33 mouse cellular contexts compared by ENCODE assay signal in the genomic region with DNA sequence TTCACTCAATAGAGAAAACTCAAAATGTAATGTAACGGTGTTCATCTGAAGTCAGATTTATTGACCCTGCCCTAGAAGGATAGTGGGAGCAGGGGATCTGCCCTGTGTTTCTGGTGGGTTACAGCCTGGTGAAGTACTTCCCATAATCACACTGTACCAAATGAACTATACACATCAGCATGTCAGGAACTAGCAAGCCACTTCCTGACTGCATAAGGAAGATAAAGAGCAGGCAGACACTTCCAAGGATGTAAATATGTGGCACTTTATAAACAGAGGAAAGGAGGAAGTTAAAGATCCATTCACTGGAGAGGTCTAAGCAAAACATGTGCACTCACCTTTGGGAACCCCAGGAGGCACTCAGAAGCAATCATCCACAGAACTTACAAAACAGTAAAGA.
DNase-seq lines count a peak whose midpoint lies in the region; ATAC-seq lines count a peak whose summit lies in the region.
"Had no signal": no experiment of that assay in that cellular context is flagged by ENCODE, and none has a peak within 500 bp of the region (broad histone marks: within the 10 kb centered on the region; RNA-seq: fewer than 3 reads in every experiment).

No protein-coding gene starts in this region.

- no peaks in the 10 kb centered on the region for H3K4me1 ChIP-seq in liver, embryonic 11.5 days (replicated peaks; ENCODE audit: control insufficient read depth, insufficient read depth, low read length)
- no peaks in the 10 kb centered on the region for H3K4me1 ChIP-seq in liver, embryonic 13.5 days (replicated peaks)
- H3K4me1 ChIP-seq: forebrain, embryonic 13.5 days; hindbrain, embryonic 12.5 days; intestine, embryonic 15.5 days; limb, embryonic 12.5 days; liver, embryonic 15.5 days; neural tube, embryonic 15.5 days had no signal

- no peak for DNase-seq in liver, embryonic 11.5 days (ENCODE audit: low spot score)
- DNase-seq in liver: no peak
- peak; percentile 66 for DNase-seq in MEL-GATA-1-ER (ENCODE audit: extremely low read depth, low read depth)
- DNase-seq in liver, embryonic 13.5 days: no peak
- DNase-seq in urinary bladder, postnatal 14 days (ENCODE audit: low spot score): no peak
- DNase-seq in Muller cell, postnatal 12 days (ENCODE audit: inconsistent ontology term): no peak
- DNase-seq: adrenal gland, adult 2 months; adrenal gland, postnatal 36 days; cerebellum, adult 2 months; cerebellum, postnatal 14 days; gastrocnemius, postnatal 10 days; heart, postnatal 14 days; kidney, adult 2 months; kidney, postnatal 36 days; lung, postnatal 10 days; midbrain, embryonic 14.5 days; retina, postnatal 1 day; right cerebral cortex, postnatal 25 days; spleen, adult 18-20 months; thymus, adult 18-20 months; thymus, postnatal 4 days had no signal

- no peak overlapping the region for H3K4me2 ChIP-seq in liver, embryonic 11.5 days
- H3K4me2 ChIP-seq in liver, embryonic 13.5 days: no peak overlapping the region
- H3K4me2 ChIP-seq: forebrain, embryonic 13.5 days; hindbrain, embryonic 12.5 days; intestine, embryonic 15.5 days; limb, embryonic 12.5 days; liver, embryonic 15.5 days; neural tube, embryonic 15.5 days had no signal

- no peak overlapping the region for H3K4me3 ChIP-seq in liver, embryonic 11.5 days (ENCODE audit: low read depth, low read length)
- H3K4me3 ChIP-seq in liver, embryonic 13.5 days (replicated peaks): no peak overlapping the region
- H3K4me3 ChIP-seq: forebrain, embryonic 13.5 days; hindbrain, embryonic 12.5 days; intestine, embryonic 15.5 days; layer of hippocampus, adult 2 months; left cerebral cortex, adult 2 months; limb, embryonic 12.5 days; liver, embryonic 15.5 days; neural tube, embryonic 15.5 days had no signal

- 50% methylated on average over 1 of the region's 1 CpGs for WGBS in liver, embryonic 11.5 days
- whole genome bisulfite sequencing in liver, embryonic 13.5 days (ENCODE audit: insufficient replicate concordance): 20% methylated on average over 1 of the region's 1 CpGs

- no peaks in the 10 kb centered on the region for H3K36me3 ChIP-seq in liver, embryonic 11.5 days (ENCODE audit: control insufficient read depth, insufficient read depth, low read length)
- no peaks in the 10 kb centered on the region for H3K36me3 ChIP-seq in liver, embryonic 13.5 days
- H3K36me3 ChIP-seq: hindbrain, embryonic 12.5 days; intestine, embryonic 15.5 days; limb, embryonic 12.5 days; liver, embryonic 15.5 days; neural tube, embryonic 15.5 days had no signal

- peak; percentile 68 for ATAC-seq in liver, embryonic 11.5 days (replicated peaks; ENCODE audit: low FRiP score)
- 0 out of 2 replicates have a peak, but pooled peaks have one; percentile 43 for ATAC-seq in liver, embryonic 13.5 days (ENCODE audit: low read depth)
- ATAC-seq in megakaryocyte-erythroid progenitor cell, adult 5-6 weeks (replicated peaks; ENCODE audit: low FRiP score, low TSS enrichment, poor library complexity, severe bottlenecking): peak; percentile 70
- ATAC-seq: activated CD4-positive, CD25-positive, alpha-beta regulatory T cell, adult 4 months; forebrain, embryonic 13.5 days; hindbrain, postnatal 0 days; intestine, embryonic 15.5 days had no signal

- H3K27me3 ChIP-seq in liver, embryonic 11.5 days (replicated peaks; ENCODE audit: control insufficient read depth, insufficient read depth, low read length): no peaks in the 10 kb centered on the region
- H3K27me3 ChIP-seq in liver, embryonic 13.5 days: no peaks in the 10 kb centered on the region
- H3K27me3 ChIP-seq: forebrain, embryonic 13.5 days; hindbrain, embryonic 12.5 days; intestine, embryonic 15.5 days; limb, embryonic 12.5 days; liver, embryonic 15.5 days; neural tube, embryonic 15.5 days had no signal

- H3K27ac ChIP-seq in liver, embryonic 11.5 days (ENCODE audit: low read depth, low read length): no peak overlapping the region
- H3K27ac ChIP-seq in liver, embryonic 13.5 days: no peak overlapping the region
- H3K27ac ChIP-seq: forebrain, embryonic 13.5 days; hindbrain, embryonic 12.5 days; hindbrain, postnatal 0 days; intestine, embryonic 15.5 days; layer of hippocampus, adult 2 months; left cerebral cortex, adult 2 months; limb, embryonic 12.5 days; liver, embryonic 15.5 days; neural tube, embryonic 15.5 days; stomach, postnatal 0 days had no signal

- no peaks in the 10 kb centered on the region for H3K9me3 ChIP-seq in liver, embryonic 11.5 days (ENCODE audit: control insufficient read depth, low read length)
- H3K9me3 ChIP-seq in liver, embryonic 13.5 days (replicated peaks): no peaks in the 10 kb centered on the region
- H3K9me3 ChIP-seq: forebrain, embryonic 13.5 days; hindbrain, embryonic 12.5 days; intestine, embryonic 15.5 days; limb, embryonic 12.5 days; liver, embryonic 15.5 days; neural tube, embryonic 15.5 days had no signal

- H3K9ac ChIP-seq in liver, embryonic 11.5 days (ENCODE audit: low read depth, low read length): no peak overlapping the region
- no peak overlapping the region for H3K9ac ChIP-seq in liver, embryonic 13.5 days
- H3K9ac ChIP-seq: forebrain, embryonic 13.5 days; hindbrain, embryonic 12.5 days; intestine, embryonic 15.5 days; limb, embryonic 12.5 days; liver, embryonic 15.5 days; neural tube, embryonic 15.5 days had no signal
